Mouse (Mus musculus): ENCODE measurements around the gene Gm9887. TPM values are rescaled to one million over a fixed set of nuclear protein-coding genes. Genes with fewer than 3 reads are reported as not detected.

The Gm9887 gene
- polyA plus RNA-seq, 1 experiment from 2014 or later, result 0.56 TPM

GRCm38 (mm10) chr12:69356546-69357299 is 15.5 kb downstream of the Gm9887 start, which contains the start of gene Nemf:
TSS of gene Nemf (minus strand) at chr12:69357165.
- ATAC-seq (ENCODE audit: insufficient read depth), result peak; percentile 30
- Histone ChIP-seq H3K4me1 (replicated peaks) (peaks cover 15% of the 10 kb centered on the region), H3K9me3 (replicated peaks) (no peaks in the 10 kb centered on the region), H3K27ac (replicated peaks) (peak within 1 kb of the TSS; percentile 92), H3K4me3 (replicated peaks) (peak within 1 kb of the TSS; percentile 95), H3K9ac (peak within 1 kb of the TSS; percentile 96), H3K36me3 (replicated peaks) (peaks cover 28% of the 10 kb centered on the region), H3K4me2 (peak within 1 kb of the TSS; percentile 73), H3K27me3 (no peaks in the 10 kb centered on the region)
- under 1% methylated on average over 50 of the region's 50 CpGs for WGBS (ENCODE audit: insufficient replicate concordance)

GRCm38 (mm10) chr12:69351685-69352084 is 20.6 kb downstream of the Gm9887 start:
- Histone ChIP-seq H3K9ac (no peak overlapping the region), H3K27me3 (no peaks in the 10 kb centered on the region), H3K27ac (replicated peaks) (no peak overlapping the region), H3K4me2 (no peak overlapping the region), H3K4me3 (replicated peaks) (no peak overlapping the region), H3K9me3 (replicated peaks) (no peaks in the 10 kb centered on the region), H3K4me1 (replicated peaks) (peaks cover 8% of the 10 kb centered on the region), H3K36me3 (replicated peaks) (peaks cover 67% of the 10 kb centered on the region)
- ATAC-seq (ENCODE audit: insufficient read depth), result no peak
- WGBS (ENCODE audit: insufficient replicate concordance), result 73% methylated on average over 1 of the region's 1 CpGs

GRCm38 (mm10) chr12:69349928-69350327 is 22.3 kb downstream of the Gm9887 start:
- Histone ChIP-seq H3K4me1 (replicated peaks) (no peaks in the 10 kb centered on the region; the same call in 1 of the 2 replicates), H3K27ac (replicated peaks) (no peak overlapping the region), H3K9ac (no peak overlapping the region), H3K27me3 (no peaks in the 10 kb centered on the region), H3K4me2 (no peak overlapping the region), H3K4me3 (replicated peaks) (no peak overlapping the region), H3K36me3 (replicated peaks) (peaks cover 78% of the 10 kb centered on the region), H3K9me3 (replicated peaks) (no peaks in the 10 kb centered on the region)
- 75% methylated on average over 2 of the region's 2 CpGs for WGBS (ENCODE audit: insufficient replicate concordance)
- no peak for ATAC-seq (ENCODE audit: insufficient read depth)

DNA sequence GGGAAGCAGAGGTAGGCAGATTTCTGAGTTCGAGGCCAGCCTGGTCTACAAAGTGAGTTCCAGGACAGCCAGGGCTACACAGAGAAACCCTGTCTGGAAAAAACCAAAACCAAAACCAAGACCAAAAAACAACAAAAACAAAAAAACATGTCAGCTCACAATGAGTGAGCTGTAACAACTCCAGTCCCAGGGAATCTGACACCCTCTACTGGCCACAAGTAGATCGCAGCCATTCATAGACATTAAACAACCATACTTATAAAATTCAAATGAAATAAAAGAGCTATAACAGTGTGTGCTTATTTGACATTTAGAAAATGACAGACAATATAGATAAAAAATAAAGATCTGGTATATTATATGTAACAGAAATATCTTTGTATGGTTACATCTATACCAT is 38.7 kb downstream of the Gm9887 start:
- Histone ChIP-seq H3K4me2 (no peak overlapping the region), H3K9ac (no peak overlapping the region), H3K27ac (replicated peaks) (no peak overlapping the region), H3K4me1 (replicated peaks) (no peaks in the 10 kb centered on the region), H3K9me3 (replicated peaks) (no peaks in the 10 kb centered on the region), H3K27me3 (no peaks in the 10 kb centered on the region), H3K4me3 (replicated peaks) (no peak overlapping the region), H3K36me3 (replicated peaks) (peaks cover 76% of the 10 kb centered on the region)
- no peak for ATAC-seq (ENCODE audit: insufficient read depth)
- 79% methylated on average over 2 of the region's 2 CpGs for WGBS (ENCODE audit: insufficient replicate concordance)

- H3K9me3 ChIP-seq (replicated peaks), result no peaks in the 10 kb centered on the region
- peaks cover 76% of the 10 kb centered on the region for H3K36me3 ChIP-seq (replicated peaks)
- H3K4me1 ChIP-seq (replicated peaks), result no peaks in the 10 kb centered on the region
- no peak overlapping the region for H3K4me2 ChIP-seq
- no peak overlapping the region for H3K9ac ChIP-seq
- no peak for ATAC-seq (ENCODE audit: insufficient read depth)
- 35% methylated on average over 1 of the region's 1 CpGs for WGBS (ENCODE audit: insufficient replicate concordance)
- H3K27ac ChIP-seq (replicated peaks), result no peak overlapping the region
- no peak overlapping the region for H3K4me3 ChIP-seq (replicated peaks)
- H3K27me3 ChIP-seq, result no peaks in the 10 kb centered on the region
Observed at GRCm38 (mm10) chr12:69332147-69332546, 40.1 kb downstream of the Gm9887 start.

DNA sequence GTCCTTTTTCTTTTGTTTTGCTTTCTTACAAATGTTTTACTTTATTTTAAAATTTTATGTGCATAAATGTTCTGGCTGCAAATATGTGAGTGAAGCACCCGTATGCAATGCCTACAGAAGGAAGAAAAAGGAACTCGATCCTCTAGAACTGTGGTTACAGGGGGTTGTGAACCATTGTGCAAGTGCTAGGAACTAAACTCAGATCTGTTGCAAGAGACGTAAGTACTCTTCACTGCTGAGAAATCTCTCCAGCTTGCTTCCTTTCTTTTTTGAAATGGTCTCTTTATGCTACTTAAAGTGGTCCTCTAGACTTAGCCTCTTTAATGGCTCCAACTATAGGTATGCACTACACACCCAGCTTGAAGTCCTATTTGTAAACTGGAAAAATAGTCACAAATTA is 41.1 kb downstream of the Gm9887 start:
- no peaks in the 10 kb centered on the region for H3K9me3 ChIP-seq (replicated peaks)
- no peak for ATAC-seq (ENCODE audit: insufficient read depth)
- H3K4me1 ChIP-seq (replicated peaks), result no peaks in the 10 kb centered on the region
- WGBS (ENCODE audit: insufficient replicate concordance), result 78% methylated on average over 3 of the region's 3 CpGs
- no peak overlapping the region for H3K4me3 ChIP-seq (replicated peaks)
- no peak overlapping the region for H3K4me2 ChIP-seq
- H3K36me3 ChIP-seq (replicated peaks), result peaks cover 77% of the 10 kb centered on the region
- no peak overlapping the region for H3K27ac ChIP-seq (replicated peaks)
- no peak overlapping the region for H3K9ac ChIP-seq
- H3K27me3 ChIP-seq, result no peaks in the 10 kb centered on the region

Small RNAs within 50 kb of the gene (microRNA-seq; reads per million reads assigned to microRNA genes)
- gene Gm47299 (not detected), gene Gm47305 (not detected)

Other genes with a start within 250 kb of the Gm9887 start
- gene Rps29, start 213.3 kb downstream of the Gm9887 start, polyA plus RNA-seq (2015; fragmentation: Nextera tagmentation; extraction: Ambion mirVana), result 821 and 1,046 TPM in 2 replicates
- 16.6 and 17.6 TPM in 2 replicates for gene Lrr1, start 203.6 kb downstream of the Gm9887 start, polyA plus RNA-seq (2015; fragmentation: Nextera tagmentation; extraction: Ambion mirVana)
- 349 and 436 TPM in 2 replicates for gene Rpl36al, start 188.4 kb downstream of the Gm9887 start, polyA plus RNA-seq (2015; fragmentation: Nextera tagmentation; extraction: Ambion mirVana)
- 25.8 and 26.7 TPM in 2 replicates for gene Mgat2, start 188.3 kb downstream of the Gm9887 start, polyA plus RNA-seq (2015; fragmentation: Nextera tagmentation; extraction: Ambion mirVana)
- 17.9 and 18.8 TPM in 2 replicates for gene Gm49383, start 175.4 kb downstream of the Gm9887 start, polyA plus RNA-seq (2015; fragmentation: Nextera tagmentation; extraction: Ambion mirVana)
- gene Dnaaf2, start 174.0 kb downstream of the Gm9887 start, polyA plus RNA-seq (2015; fragmentation: Nextera tagmentation; extraction: Ambion mirVana), result 5.0 and 5.3 TPM in 2 replicates
- gene Gm49384, start 168.2 kb downstream of the Gm9887 start, polyA plus RNA-seq (2015; fragmentation: Nextera tagmentation; extraction: Ambion mirVana), result 16.7 and 17.5 TPM in 2 replicates
- gene Pole2, start 144.3 kb downstream of the Gm9887 start, polyA plus RNA-seq (2015; fragmentation: Nextera tagmentation; extraction: Ambion mirVana), result 20.3 and 21.4 TPM in 2 replicates
- gene Klhdc1, start 131.3 kb downstream of the Gm9887 start, polyA plus RNA-seq (2015; fragmentation: Nextera tagmentation; extraction: Ambion mirVana), result 1.9 and 2.1 TPM in 2 replicates
- 82.8 and 83.0 TPM in 2 replicates for gene Klhdc2, start 75.8 kb downstream of the Gm9887 start, polyA plus RNA-seq (2015; fragmentation: Nextera tagmentation; extraction: Ambion mirVana)
- 33.1 and 35.3 TPM in 2 replicates for gene Nemf, start 15.3 kb downstream of the Gm9887 start, polyA plus RNA-seq (2015; fragmentation: Nextera tagmentation; extraction: Ambion mirVana)
- gene Arf6, start 308 bp downstream of the Gm9887 start, polyA plus RNA-seq (2015; fragmentation: Nextera tagmentation; extraction: Ambion mirVana), result 33.0 and 33.3 TPM in 2 replicates
- 11.4 and 12.8 TPM in 2 replicates for gene Vcpkmt, start 210.6 kb upstream of the Gm9887 start, polyA plus RNA-seq (2015; fragmentation: Nextera tagmentation; extraction: Ambion mirVana)

Measured in liver, embryonic 15.5 days (tissue).